ENCODE assay signal across 8 mouse cellular contexts in the genomic region with DNA sequence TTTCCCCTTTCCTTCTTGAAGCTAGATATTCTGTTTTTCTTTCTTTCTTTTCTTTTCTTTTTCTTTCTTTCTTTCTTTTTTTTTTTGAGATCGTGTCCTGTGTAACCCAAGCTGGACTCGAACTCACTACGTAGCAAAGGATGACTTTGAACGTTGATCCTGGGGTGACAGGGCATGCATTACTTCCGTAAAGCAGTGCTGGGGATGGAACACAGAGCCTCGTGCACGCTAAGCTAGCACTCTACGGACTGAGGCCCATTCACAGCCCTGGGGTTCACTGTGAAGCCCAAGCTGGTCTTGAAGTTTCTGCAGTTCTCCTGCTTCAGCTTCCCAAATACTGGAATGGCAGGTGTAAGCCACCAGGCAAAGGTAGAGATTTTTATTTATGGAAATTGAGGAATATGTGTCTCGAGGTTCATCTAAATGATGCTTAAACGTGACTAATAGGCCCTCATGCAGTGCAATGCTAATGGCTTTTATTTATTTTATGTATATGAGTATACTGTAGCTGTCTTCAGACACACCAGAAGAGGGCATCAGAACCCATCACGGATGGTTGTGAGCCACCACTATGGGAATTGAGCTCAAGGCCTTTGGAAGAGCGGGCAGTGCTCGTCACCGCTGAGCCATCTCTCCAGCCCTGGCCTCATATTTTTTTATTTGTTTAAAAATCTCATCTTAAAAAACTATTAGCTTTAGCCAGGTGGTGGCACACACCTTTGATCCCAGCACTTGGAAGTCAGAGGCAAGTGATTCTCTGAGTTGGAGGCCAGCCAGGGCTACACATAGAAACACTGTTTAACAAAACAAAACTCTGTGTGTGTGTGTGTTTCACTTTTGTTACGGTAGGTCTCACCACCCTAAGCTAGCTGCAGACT. TPM values are rescaled to one million over a fixed set of nuclear protein-coding genes. Genes with fewer than 3 reads are reported as not detected.
A peak's percentile ranks its signal among the peaks of the same experiment; 100 is the strongest.
DNase-seq lines count a peak whose midpoint lies in the region; ATAC-seq and TF ChIP-seq lines count a peak whose summit lies in the region.

No protein-coding gene starts in this region.

- H3K27ac ChIP-seq in thymus, adult 2 months (ENCODE audit: control insufficient read depth, insufficient read depth, low read length), result no peak overlapping the region
- H3K27ac ChIP-seq in forebrain, embryonic 12.5 days, result peak overlapping the region; percentile 56; the same call in 1 of the 2 replicates
- no peak overlapping the region for H3K27ac ChIP-seq in limb, embryonic 12.5 days
- peak overlapping the region; percentile 78 for H3K27ac ChIP-seq in stomach, embryonic 15.5 days

- no peaks in the 10 kb centered on the region for H3K36me3 ChIP-seq in thymus, adult 2 months (ENCODE audit: control insufficient read depth, insufficient read depth, low read length)
- peaks cover 5% of the 10 kb centered on the region for H3K36me3 ChIP-seq in forebrain, embryonic 12.5 days (replicated peaks)
- peaks cover 26% of the 10 kb centered on the region for H3K36me3 ChIP-seq in limb, embryonic 12.5 days
- H3K36me3 ChIP-seq in stomach, embryonic 15.5 days, result peaks cover 8% of the 10 kb centered on the region; the same call in 1 of the 2 replicates

- peak; percentile 7; the same call in 1 of the 2 replicates for ATAC-seq in forebrain, embryonic 12.5 days (ENCODE audit: low FRiP score)
- no peak for ATAC-seq in limb, embryonic 12.5 days (ENCODE audit: insufficient number of reproducible peaks, insufficient read depth, low FRiP score, low TSS enrichment, low read depth)
- ATAC-seq in stomach, embryonic 15.5 days (ENCODE audit: insufficient read depth, low FRiP score, low read depth), result no peak
- no peak for ATAC-seq in cerebellum, adult (ENCODE audit: insufficient number of reproducible peaks, low FRiP score, low TSS enrichment)

- H3K9ac ChIP-seq in forebrain, embryonic 12.5 days, result peak overlapping the region; percentile 92
- peak overlapping the region; percentile 81 for H3K9ac ChIP-seq in limb, embryonic 12.5 days (replicated peaks)
- H3K9ac ChIP-seq in stomach, embryonic 15.5 days, result peak overlapping the region; percentile 98

- peaks cover 3% of the 10 kb centered on the region for H3K4me1 ChIP-seq in thymus, adult 2 months (replicated peaks; ENCODE audit: control insufficient read depth, insufficient read depth, low read length)
- peaks cover 11% of the 10 kb centered on the region for H3K4me1 ChIP-seq in forebrain, embryonic 12.5 days
- peaks cover 12% of the 10 kb centered on the region for H3K4me1 ChIP-seq in limb, embryonic 12.5 days (replicated peaks)
- peaks cover 12% of the 10 kb centered on the region; the same call in 1 of the 2 replicates for H3K4me1 ChIP-seq in stomach, embryonic 15.5 days

- DNase-seq in thymus, adult 2 months, result no peak
- no peak for DNase-seq in thymus, postnatal 0 days (ENCODE audit: low spot score)
- DNase-seq in MN1 (ENCODE audit: low spot score), result no peak
- no peak for DNase-seq in left cerebral cortex, postnatal 36 days (ENCODE audit: low spot score in 2 of 2)

- TF ChIP-seq CTCF in thymus, adult 2 months (IDR thresholded peaks at IDR 0.05; ENCODE audit: borderline replicate concordance, control insufficient read depth, extremely low read depth, insufficient read depth, low read length, poor library complexity), result no peak

- H3K4me2 ChIP-seq in forebrain, embryonic 12.5 days, result peak overlapping the region; percentile 82
- H3K4me2 ChIP-seq in limb, embryonic 12.5 days, result peak overlapping the region; percentile 90
- H3K4me2 ChIP-seq in stomach, embryonic 15.5 days, result peak overlapping the region; percentile 86

- H3K9me3 ChIP-seq in forebrain, embryonic 12.5 days, result no peaks in the 10 kb centered on the region
- H3K9me3 ChIP-seq in limb, embryonic 12.5 days, result no peaks in the 10 kb centered on the region
- no peaks in the 10 kb centered on the region for H3K9me3 ChIP-seq in stomach, embryonic 15.5 days

- peak overlapping the region; percentile 96 for H3K4me3 ChIP-seq in thymus, adult 2 months (ENCODE audit: control insufficient read depth, insufficient read depth, low read length)
- peak overlapping the region; percentile 91 for H3K4me3 ChIP-seq in forebrain, embryonic 12.5 days (replicated peaks)
- H3K4me3 ChIP-seq in limb, embryonic 12.5 days (replicated peaks), result peak overlapping the region; percentile 89
- H3K4me3 ChIP-seq in stomach, embryonic 15.5 days (replicated peaks), result peak overlapping the region; percentile 99

- intact Hi-C loops in left cerebral cortex, postnatal 36 days (cut with DNase I), result loop anchor here (2.0 kb wide), 1 partner anchor 88 kb away; no protein-coding TSS in a partner anchor

- TF ChIP-seq POLR2A in thymus, adult 2 months (IDR thresholded peaks at IDR 0.05; ENCODE audit: control insufficient read depth, extremely low read depth, insufficient read depth, low read length, poor library complexity), result no peak

- WGBS in thymus, adult 2 months, result 21% methylated on average over 15 of the region's 15 CpGs
- WGBS in forebrain, embryonic 12.5 days, result 32% methylated on average over 15 of the region's 15 CpGs
- WGBS in limb, embryonic 12.5 days, result 34% methylated on average over 15 of the region's 15 CpGs
- WGBS in stomach, embryonic 15.5 days, result 24% methylated on average over 15 of the region's 15 CpGs

- H3K27me3 ChIP-seq in thymus, adult 2 months (ENCODE audit: control insufficient read depth, insufficient read depth, low read length), result no peaks in the 10 kb centered on the region
- H3K27me3 ChIP-seq in forebrain, embryonic 12.5 days, result no peaks in the 10 kb centered on the region
- H3K27me3 ChIP-seq in limb, embryonic 12.5 days, result no peaks in the 10 kb centered on the region
- no peaks in the 10 kb centered on the region for H3K27me3 ChIP-seq in stomach, embryonic 15.5 days (replicated peaks)

RNA-seq across cellular contexts. Expression of a gene that starts 2.1 kb away (rescaled TPM):
- 133 and 145 TPM in 2 replicates for polyA plus RNA-seq in thymus, adult 2 months (2012; rRNA removed)
- 262 and 278 TPM in 2 replicates for polyA plus RNA-seq in thymus, postnatal 0 days (2015; fragmentation: Nextera tagmentation; extraction: Ambion mirVana)
- 305 and 325 TPM in 2 replicates for polyA plus RNA-seq in forebrain, embryonic 12.5 days (2016; fragmentation: Nextera tagmentation; extraction: Ambion mirVana)
- polyA plus RNA-seq in limb, embryonic 12.5 days (2016; fragmentation: Nextera tagmentation; extraction: Ambion mirVana), result 325 and 350 TPM in 2 replicates
- 257 and 262 TPM in 2 replicates for polyA plus RNA-seq in stomach, embryonic 15.5 days (2015; fragmentation: Nextera tagmentation; extraction: Ambion mirVana)
- total RNA-seq in left cerebral cortex, postnatal 36 days (2021), result 10 to 100 TPM; 54.7 to 66.9 TPM

RNA-seq across cellular contexts. Expression of a gene that starts 23.3 kb away (rescaled TPM):
- polyA plus RNA-seq in thymus, adult 2 months (2012; rRNA removed), result 0.09 and 0.15 TPM in 2 replicates
- polyA plus RNA-seq in thymus, postnatal 0 days (2015; fragmentation: Nextera tagmentation; extraction: Ambion mirVana), result 0.08 and 0.09 TPM in 2 replicates
- polyA plus RNA-seq in forebrain, embryonic 12.5 days (2016; fragmentation: Nextera tagmentation; extraction: Ambion mirVana), result 0.14 and 0.27 TPM in 2 replicates
- polyA plus RNA-seq in limb, embryonic 12.5 days (2016; fragmentation: Nextera tagmentation; extraction: Ambion mirVana), result 0.12 TPM in 1 of 2 replicates, not detected in the other
- 0.09 and 0.10 TPM in 2 replicates for polyA plus RNA-seq in stomach, embryonic 15.5 days (2015; fragmentation: Nextera tagmentation; extraction: Ambion mirVana)
- total RNA-seq in left cerebral cortex, postnatal 36 days (2021), result under 1 TPM; 0.15 to 0.18 TPM

RNA-seq across cellular contexts. Expression of a gene that starts 31.0 kb away (rescaled TPM):
- polyA plus RNA-seq in thymus, adult 2 months (2012; rRNA removed), result 23.4 and 26.0 TPM in 2 replicates
- 1.3 TPM in 2 replicates for polyA plus RNA-seq in thymus, postnatal 0 days (2015; fragmentation: Nextera tagmentation; extraction: Ambion mirVana)
- 9.8 and 11.1 TPM in 2 replicates for polyA plus RNA-seq in forebrain, embryonic 12.5 days (2016; fragmentation: Nextera tagmentation; extraction: Ambion mirVana)
- polyA plus RNA-seq in limb, embryonic 12.5 days (2016; fragmentation: Nextera tagmentation; extraction: Ambion mirVana), result 6.3 and 6.6 TPM in 2 replicates
- 2.9 and 3.5 TPM in 2 replicates for polyA plus RNA-seq in stomach, embryonic 15.5 days (2015; fragmentation: Nextera tagmentation; extraction: Ambion mirVana)
- 100 to 1,000 TPM; 111 TPM for total RNA-seq in left cerebral cortex, postnatal 36 days (2021)

RNA-seq across cellular contexts. Expression of a gene that starts 31.6 kb away (rescaled TPM):
- polyA plus RNA-seq in thymus, adult 2 months (2012; rRNA removed), result 7.8 and 7.9 TPM in 2 replicates
- polyA plus RNA-seq in thymus, postnatal 0 days (2015; fragmentation: Nextera tagmentation; extraction: Ambion mirVana), result 6.7 and 6.9 TPM in 2 replicates
- 3.2 and 4.8 TPM in 2 replicates for polyA plus RNA-seq in forebrain, embryonic 12.5 days (2016; fragmentation: Nextera tagmentation; extraction: Ambion mirVana)
- polyA plus RNA-seq in limb, embryonic 12.5 days (2016; fragmentation: Nextera tagmentation; extraction: Ambion mirVana), result 2.8 and 3.9 TPM in 2 replicates
- polyA plus RNA-seq in stomach, embryonic 15.5 days (2015; fragmentation: Nextera tagmentation; extraction: Ambion mirVana), result 3.0 and 4.0 TPM in 2 replicates
- total RNA-seq in left cerebral cortex, postnatal 36 days (2021), result 1 to 10 TPM; 2.1 to 2.8 TPM

RNA-seq across cellular contexts. Expression of a gene that starts 56.0 kb away (rescaled TPM):
- polyA plus RNA-seq in thymus, adult 2 months (2012; rRNA removed), result 322 and 363 TPM in 2 replicates
- 385 and 414 TPM in 2 replicates for polyA plus RNA-seq in thymus, postnatal 0 days (2015; fragmentation: Nextera tagmentation; extraction: Ambion mirVana)
- 459 and 466 TPM in 2 replicates for polyA plus RNA-seq in forebrain, embryonic 12.5 days (2016; fragmentation: Nextera tagmentation; extraction: Ambion mirVana)
- 523 and 531 TPM in 2 replicates for polyA plus RNA-seq in limb, embryonic 12.5 days (2016; fragmentation: Nextera tagmentation; extraction: Ambion mirVana)
- 415 and 416 TPM in 2 replicates for polyA plus RNA-seq in stomach, embryonic 15.5 days (2015; fragmentation: Nextera tagmentation; extraction: Ambion mirVana)
- total RNA-seq in left cerebral cortex, postnatal 36 days (2021), result 100 to 1,000 TPM; 317 to 353 TPM

Comparison
In these comparisons a context has a peak if more than half of its experiments do, and no peak if none do; other contexts are left out.
1. H3K27ac ChIP-seq: peak in forebrain, embryonic 12.5 days (single experiment) and stomach, embryonic 15.5 days (single experiment); none in thymus, adult 2 months (single experiment) and limb, embryonic 12.5 days (single experiment).
2. Peak in every context shown above with its lines, with median percentiles within 50 percentile points of each other: H3K4me3 ChIP-seq, H3K4me2 ChIP-seq and H3K9ac ChIP-seq.